Mouse (Mus musculus) erythroblast, embryonic 14.5 days (primary cell): ENCODE measurements around the gene Gm5134.

Source experiments
- GATA1 ChIP-seq: IDR thresholded peaks from 2 replicates; pipeline ENCODE4 v1.6.1; 2012; ENCODE audit warnings: low read length, inconsistent platforms, mixed read lengths
- TAL1 ChIP-seq: IDR thresholded peaks from 3 replicates; pipeline ENCODE4 v1.6.1; 2012; ENCODE audit warnings: low read length, inconsistent platforms, mixed read lengths

DNA sequence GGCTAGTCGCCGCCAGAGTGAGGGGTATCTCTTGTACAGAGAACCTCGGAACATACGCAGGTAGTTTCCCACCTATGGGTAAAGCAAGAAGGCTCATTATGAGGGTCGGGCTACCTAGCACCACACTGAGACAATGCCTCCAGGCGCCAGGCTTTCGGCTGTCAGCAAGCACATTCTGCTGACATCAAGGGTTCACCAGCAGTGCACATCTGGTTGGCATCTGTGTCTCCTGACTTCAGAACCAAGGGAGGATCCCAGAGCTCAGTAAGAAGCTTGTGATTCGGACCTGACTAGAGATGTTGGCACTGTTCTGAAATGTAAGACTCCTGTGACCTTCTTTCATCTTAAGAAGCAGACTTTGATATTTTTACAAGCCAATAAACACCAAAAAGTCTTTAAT, 37.5 kb upstream of the Gm5134 start:
- no peak for TF ChIP-seq GATA1
- TF ChIP-seq TAL1 = no peak
